Mouse (Mus musculus): ENCODE data around the gene Nme2. TPM values are rescaled to one million over a fixed set of nuclear protein-coding genes. Genes with fewer than 3 reads are reported as not detected.
A peak's percentile ranks its signal among the peaks of the same experiment; 100 is the strongest.

Nme2 gene
- total RNA-seq (2012; rRNA removed) (1,722 and 2,105 TPM in 2 replicates), total RNA-seq (2014; rRNA removed) (1,555 and 1,586 TPM in 2 replicates), polyA plus RNA-seq (2012; ENCODE audit: insufficient read length, low read depth) (945 and 1,140 TPM in 2 replicates)

DNA sequence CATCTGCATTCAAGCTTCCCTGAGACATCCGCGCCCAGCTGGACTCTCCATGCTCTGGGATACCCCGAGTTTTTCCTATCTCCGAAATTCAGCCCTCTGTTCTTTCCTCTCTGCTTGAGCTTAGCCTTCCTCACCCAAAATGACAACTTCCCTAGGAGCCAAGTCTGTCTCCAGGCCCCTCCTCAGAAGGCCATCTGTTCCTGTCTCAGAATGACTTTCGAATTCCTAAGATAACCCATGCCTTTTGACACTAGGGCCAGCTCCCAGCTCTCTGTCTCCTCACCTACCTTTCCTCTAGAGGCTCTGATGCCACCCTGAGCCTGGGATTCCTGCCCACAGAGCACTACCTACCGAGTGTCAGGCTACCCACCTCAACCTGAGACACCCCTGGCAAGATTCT, at the start of gene Nme2:
TSS of gene Nme2 (minus strand) at position 101 of the 400 bp plus-strand sequence.
- H3K79me2 ChIP-seq (replicated peaks; ENCODE audit: control insufficient read depth, extremely low read depth, insufficient read depth, poor library complexity, severe bottlenecking), result peaks cover 37% of the 10 kb centered on the region
- no peak for TF ChIP-seq JUND (conservative IDR thresholded peaks at IDR 0.05; ENCODE audit: low read depth, low read length)
- TF ChIP-seq NRF1 (IDR thresholded peaks at IDR 0.05; ENCODE audit: low read depth, low read length), result no peak
- no peak for TF ChIP-seq CHD2 (IDR thresholded peaks at IDR 0.05; ENCODE audit: low read length)
- TF ChIP-seq JUN (IDR thresholded peaks at IDR 0.05; ENCODE audit: insufficient read depth, low read depth, low read length), result no peak
- no peak for TF ChIP-seq TBP (conservative IDR thresholded peaks at IDR 0.05; ENCODE audit: low read depth, low read length)
- H3K4me1 ChIP-seq (ENCODE audit: control insufficient read depth in 1 of 2, insufficient read depth in 2 of 2), result peaks cover 6 to 48% of the 10 kb centered on the region in 2 experiments; a peak in 3 of 4 replicates
- peak within 1 kb of the TSS; percentile 84 for H3K9ac ChIP-seq (ENCODE audit: insufficient read depth, low read depth)
- dilution Hi-C loops (cut with MboI; ENCODE audit: extremely low pct_ligation_motif_present, extremely low pct_unique_long_range_greater_than_20kb, low sequenced_read_pairs) (no loop called here), in situ Hi-C loops (cut with MboI; ENCODE audit: low pct_ligation_motif_present, low pct_unique_long_range_greater_than_20kb, low sequenced_read_pairs) (loop anchor here (25.0 kb wide), 1 partner anchor 306 kb away; no protein-coding TSS in a partner anchor)
- H3K27me3 ChIP-seq (replicated peaks), result no peaks in the 10 kb centered on the region
- peak within 1 kb of the TSS; percentile 72 to 89 (median 82) for H3K4me3 ChIP-seq (replicated peaks in 1 of 3; ENCODE audit: low read depth in 2 of 3, low read length in 2 of 3, poor library complexity in 1 of 3)
- peaks cover 44 to 69% of the 10 kb centered on the region in 2 experiments for H3K36me3 ChIP-seq (replicated peaks in 1 of 2; ENCODE audit: control insufficient read depth in 1 of 2, insufficient read depth in 1 of 2, low read length in 1 of 2)
- DNase-seq (ENCODE audit: extremely low read depth), result no peak
- peak within 1 kb of the TSS; percentile 48 for H3K27ac ChIP-seq (ENCODE audit: insufficient read depth, low read depth)
- H3K4me2 ChIP-seq (ENCODE audit: insufficient read depth, low read depth, poor library complexity, severe bottlenecking), result peak within 1 kb of the TSS; percentile 73
- H3K9me3 ChIP-seq (replicated peaks; ENCODE audit: low read length), result no peaks in the 10 kb centered on the region

DNA sequence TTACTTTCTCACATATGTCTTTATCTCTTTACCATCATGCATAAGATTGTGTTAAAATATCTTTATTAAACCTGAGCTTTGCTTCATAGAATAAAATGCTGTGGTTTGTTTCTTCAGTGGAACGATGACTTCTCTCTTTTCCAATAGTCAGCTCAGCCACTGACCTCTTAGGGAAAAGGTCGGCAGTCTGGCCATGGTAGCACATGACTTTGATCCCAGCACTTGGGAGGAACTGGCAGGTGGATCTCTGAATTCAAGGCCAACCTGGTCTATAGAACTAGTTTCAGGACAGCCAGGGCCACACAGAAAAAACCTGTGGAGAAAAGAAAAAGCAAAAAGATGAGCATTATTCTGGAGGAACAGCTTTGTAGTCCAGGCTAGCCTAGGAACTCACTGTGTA, 47.3 kb upstream of the Nme2 start:
- peaks cover 0 to 40% of the 10 kb centered on the region in 2 experiments for H3K36me3 ChIP-seq (replicated peaks in 1 of 2; ENCODE audit: control insufficient read depth in 1 of 2, insufficient read depth in 1 of 2, low read length in 1 of 2)
- H3K27me3 ChIP-seq (replicated peaks), result no peaks in the 10 kb centered on the region
- DNase-seq (ENCODE audit: extremely low read depth), result no peak
- no peak overlapping the region for H3K9ac ChIP-seq (ENCODE audit: insufficient read depth, low read depth)
- TF ChIP-seq MAFK (IDR thresholded peaks at IDR 0.05; ENCODE audit: insufficient replicate concordance, low read length), result no peak
- TF ChIP-seq TBP (conservative IDR thresholded peaks at IDR 0.05; ENCODE audit: low read depth, low read length), result no peak
- TF ChIP-seq SIN3A (IDR thresholded peaks at IDR 0.05; ENCODE audit: low read length), result no peak
- TF ChIP-seq ZC3H11A (IDR thresholded peaks at IDR 0.05; ENCODE audit: low read depth, low read length), result no peak
- TF ChIP-seq TCF12 (IDR thresholded peaks at IDR 0.05; ENCODE audit: low read depth, low read length), result no peak
- no peak for TF ChIP-seq E2F4 (IDR thresholded peaks at IDR 0.05; ENCODE audit: insufficient replicate concordance, low read depth, low read length)
- TF ChIP-seq UBTF (IDR thresholded peaks at IDR 0.05; ENCODE audit: low read depth, low read length), result no peak
- no peak for TF ChIP-seq JUND (conservative IDR thresholded peaks at IDR 0.05; ENCODE audit: low read depth, low read length)
- no peak for TF ChIP-seq PAX5 (IDR thresholded peaks at IDR 0.05; ENCODE audit: low read length)
- TF ChIP-seq POLR2A (IDR thresholded peaks at IDR 0.05; ENCODE audit: low read depth, low read length), result no peak
- TF ChIP-seq CHD2 (IDR thresholded peaks at IDR 0.05; ENCODE audit: low read length), result no peak
- TF ChIP-seq NELFE (IDR thresholded peaks at IDR 0.05; ENCODE audit: low read depth, low read length), result no peak
- no peak overlapping the region for H3K4me2 ChIP-seq (ENCODE audit: insufficient read depth, low read depth, poor library complexity, severe bottlenecking)
- peaks cover 0 to 16% of the 10 kb centered on the region in 2 experiments; a peak in 2 of 4 replicates for H3K4me1 ChIP-seq (ENCODE audit: control insufficient read depth in 1 of 2, insufficient read depth in 2 of 2)
- no peak overlapping the region for H3K27ac ChIP-seq (ENCODE audit: insufficient read depth, low read depth)
- no peaks in the 10 kb centered on the region for H3K9me3 ChIP-seq (replicated peaks; ENCODE audit: low read length)
- H3K79me2 ChIP-seq (replicated peaks; ENCODE audit: control insufficient read depth, extremely low read depth, insufficient read depth, poor library complexity, severe bottlenecking), result peaks cover 36% of the 10 kb centered on the region
- in situ Hi-C loops (cut with MboI; ENCODE audit: low pct_ligation_motif_present, low pct_unique_long_range_greater_than_20kb, low sequenced_read_pairs) (no loop called here), dilution Hi-C loops (cut with MboI; ENCODE audit: extremely low pct_ligation_motif_present, extremely low pct_unique_long_range_greater_than_20kb, low sequenced_read_pairs) (no loop called here)
- H3K4me3 ChIP-seq (replicated peaks in 1 of 3; ENCODE audit: low read depth in 2 of 3, low read length in 2 of 3, poor library complexity in 1 of 3), result no peak overlapping the region
